Mouse (Mus musculus) right cerebral cortex, adult 18-20 months (tissue): ENCODE measurements at regions not wholly inside any gene's neighbourhood (a gene's known extent, or its start where the extent isn't known, plus 50 kb on each side); places are given as distances from the start of the nearest gene placed in this dataset.
A peak's percentile ranks its signal among the peaks of the same experiment; 100 is the strongest.

Experiments used
- DNase-seq: peaks from one replicate; pipeline ENCODE4 v3.0.0; 2022; ENCODE audit warnings: mixed read lengths

GRCm38 (mm10) chr13:93564902-93565301, 65.3 kb upstream of the Jmy start:
- DNase-seq: peak; percentile 18

- no peak for DNase-seq
Observed at GRCm38 (mm10) chr13:93564091-93564490, 64.5 kb upstream of the Jmy start.

GRCm38 (mm10) chr13:93560282-93560681, 60.7 kb upstream of the Jmy start:
- no peak for DNase-seq

GRCm38 (mm10) chr13:93558603-93559002, 59.0 kb upstream of the Jmy start:
- no peak for DNase-seq

- no peak for DNase-seq
Observed at GRCm38 (mm10) chr13:93556119-93556518, 56.5 kb upstream of the Jmy start.

GRCm38 (mm10) chr13:93554901-93555300, 55.3 kb upstream of the Jmy start:
- DNase-seq: no peak

GRCm38 (mm10) chr13:93553932-93554331, 54.3 kb upstream of the Jmy start:
- DNase-seq: no peak

GRCm38 (mm10) chr13:93553271-93553670, 53.7 kb upstream of the Jmy start:
- no peak for DNase-seq

- no peak for DNase-seq
Observed at GRCm38 (mm10) chr13:93550311-93550710, 50.7 kb upstream of the Jmy start.
